Mouse (Mus musculus) liver, adult (tissue): ENCODE results near the gene Kcnh2.

Source experiments
- GATA4 ChIP-seq: IDR thresholded peaks from 2 replicates; pipeline ENCODE4 v1.6.1; 2014; ENCODE audit warnings: mild to moderate bottlenecking, low read length; ENCODE audit not compliant: insufficient replicate concordance

Gene Kcnh2

GRCm38 (mm10) chr5:24342205-24342963 lies 9.0 kb downstream of the Kcnh2 start:
- no peak for TF ChIP-seq GATA4

GRCm38 (mm10) chr5:24337821-24338220 lies 13.6 kb downstream of the Kcnh2 start:
- TF ChIP-seq GATA4, result no peak

DNA sequence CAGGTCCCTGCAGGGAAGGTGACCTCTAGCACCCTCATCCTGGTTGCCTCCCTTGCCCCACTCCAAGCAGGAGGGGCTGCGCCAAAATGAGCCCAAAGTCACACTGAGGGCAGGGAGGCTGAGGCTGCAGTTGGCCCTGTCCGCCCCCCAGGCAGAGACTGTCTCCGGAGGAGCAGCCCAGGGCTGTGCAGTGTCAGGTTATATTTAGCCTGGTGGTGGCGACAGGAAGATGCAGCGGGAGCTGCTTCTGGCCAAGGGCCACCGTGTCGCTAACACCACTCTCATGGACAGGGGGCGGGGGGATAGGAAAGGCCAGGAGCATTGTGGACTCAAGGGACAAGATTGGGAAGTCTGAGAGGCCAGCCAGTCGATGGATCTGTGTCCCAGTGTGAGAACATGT lies 14.0 kb downstream of the Kcnh2 start:
- no peak for TF ChIP-seq GATA4

DNA sequence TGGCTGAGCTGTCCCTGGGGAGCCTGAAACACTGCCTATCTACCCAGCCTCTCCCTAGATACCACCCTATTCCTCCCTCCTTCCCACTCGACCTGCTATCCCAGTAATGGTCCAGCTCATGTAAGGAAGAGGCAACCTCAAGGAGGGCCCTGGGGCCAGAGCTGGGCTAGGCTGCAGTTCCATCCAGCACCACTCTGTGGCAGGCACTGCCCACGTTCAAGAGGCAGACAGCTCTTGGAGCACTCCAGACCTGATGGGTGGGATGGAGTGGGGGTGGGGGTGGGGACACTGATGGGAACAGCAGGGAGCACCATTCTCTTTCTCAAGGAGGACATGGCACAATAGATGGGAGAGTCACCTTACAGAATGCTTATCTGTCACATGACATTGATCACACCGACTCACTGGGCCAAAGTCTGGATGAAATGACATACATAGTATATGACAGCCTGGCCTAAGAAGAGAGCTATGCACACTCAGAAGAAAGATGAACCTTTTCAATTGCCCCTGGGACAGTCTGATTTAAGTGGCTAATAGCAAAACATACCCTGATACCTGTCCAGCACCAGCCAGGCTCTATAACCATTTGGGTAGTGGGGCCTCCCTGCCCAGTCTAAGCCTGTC lies 15.4 kb downstream of the Kcnh2 start:
- TF ChIP-seq GATA4, result no peak

DNA sequence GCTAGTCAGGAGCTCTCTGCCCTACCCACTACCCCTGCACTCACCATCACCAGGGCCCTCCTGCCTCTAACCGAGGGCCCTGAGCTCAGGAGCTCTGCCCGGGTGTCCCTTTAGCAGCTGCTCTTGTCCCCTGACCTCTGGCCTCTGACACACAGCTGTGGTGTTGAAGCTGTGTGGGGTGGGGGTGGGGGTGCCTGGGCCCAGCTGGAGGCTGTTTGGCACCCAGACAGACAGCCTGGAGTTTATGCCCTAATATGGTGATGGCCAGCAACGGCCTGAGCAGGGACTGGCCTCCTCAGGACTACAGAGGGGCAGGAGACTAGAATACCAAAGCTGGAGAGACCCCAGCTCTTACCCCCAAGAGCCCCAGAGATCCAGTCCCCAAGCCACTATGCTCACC lies 16.7 kb downstream of the Kcnh2 start:
- no peak for TF ChIP-seq GATA4

- no peak for TF ChIP-seq GATA4
Measured at GRCm38 (mm10) chr5:24332401-24332800, 19.0 kb downstream of the Kcnh2 start.

DNA sequence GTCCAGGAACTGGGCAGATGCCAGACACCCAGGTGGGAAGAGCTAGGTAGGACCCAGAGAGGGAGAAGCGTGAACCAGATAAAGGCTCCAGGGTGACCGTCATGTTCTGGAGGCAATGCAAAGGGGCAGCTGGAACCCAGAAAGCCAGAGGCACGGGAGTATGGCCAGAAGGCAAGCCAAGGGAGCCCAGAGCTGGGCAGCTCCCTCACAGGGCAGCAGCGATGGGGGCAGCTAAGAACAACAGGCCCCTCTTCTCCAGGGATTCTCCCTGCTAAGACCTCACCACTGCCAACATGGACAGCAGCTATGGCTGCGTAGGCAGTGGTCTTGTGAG lies 21.5 kb downstream of the Kcnh2 start:
- TF ChIP-seq GATA4, result no peak

GRCm38 (mm10) chr5:24329212-24329964 lies 22.0 kb downstream of the Kcnh2 start:
- no peak for TF ChIP-seq GATA4

DNA sequence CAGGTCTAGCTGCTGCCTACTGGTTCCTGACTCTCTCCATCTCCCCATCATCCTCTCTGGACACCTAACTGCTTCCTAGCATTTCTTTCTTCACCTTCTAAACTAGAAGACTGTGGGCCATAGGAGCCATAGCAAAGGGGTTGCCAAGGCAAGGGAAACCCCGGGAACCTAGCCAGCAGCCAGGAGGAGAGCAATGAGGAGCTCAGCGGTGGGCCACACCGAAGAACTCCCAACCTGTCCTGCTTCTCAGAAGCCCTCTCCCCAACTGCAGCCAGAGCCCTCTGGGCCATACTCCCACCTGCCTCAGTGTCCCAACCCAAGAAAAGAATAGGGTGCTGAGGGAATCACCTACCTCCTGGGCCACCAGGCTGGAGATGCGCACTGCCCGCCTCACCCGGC lies 22.6 kb downstream of the Kcnh2 start:
- TF ChIP-seq GATA4, result no peak

GRCm38 (mm10) chr5:24326842-24327417 lies 24.5 kb downstream of the Kcnh2 start:
- no peak for TF ChIP-seq GATA4

DNA sequence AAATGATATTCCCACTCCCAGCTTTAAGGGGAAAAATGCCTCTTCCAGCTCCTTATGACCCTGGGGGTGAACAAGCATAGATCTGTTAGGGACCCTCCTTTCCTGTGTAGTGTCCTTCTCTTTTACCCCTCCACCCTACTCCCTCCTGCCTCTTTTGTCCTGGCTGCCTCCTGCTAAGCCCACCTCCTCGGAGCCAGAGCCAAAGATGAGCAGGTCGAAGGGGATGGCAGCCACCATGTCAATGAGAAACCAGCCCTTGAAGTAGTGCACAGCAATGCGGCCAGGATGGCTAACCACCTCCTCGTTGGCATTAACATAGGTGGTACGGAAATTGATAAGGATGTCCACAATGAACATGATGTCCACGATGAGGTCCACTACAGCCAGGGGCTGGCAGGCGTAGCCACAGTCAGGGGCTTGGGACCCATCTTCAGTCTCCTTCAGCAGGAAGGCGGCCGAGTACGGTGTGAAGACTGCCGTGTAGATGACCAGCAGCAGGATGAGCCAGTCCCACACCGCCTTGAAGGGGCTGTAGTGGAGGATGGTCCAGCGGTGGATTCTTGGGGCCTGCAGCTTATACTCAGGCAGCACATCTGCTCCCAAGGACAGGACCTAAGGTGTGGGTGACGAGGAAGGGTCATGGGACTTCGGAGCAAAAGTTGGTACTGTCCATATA lies 25.1 kb downstream of the Kcnh2 start:
- no peak for TF ChIP-seq GATA4

- no peak for TF ChIP-seq GATA4
Measured at GRCm38 (mm10) chr5:24325251-24325650, 26.2 kb downstream of the Kcnh2 start.

- TF ChIP-seq GATA4, result no peak
Measured at GRCm38 (mm10) chr5:24321711-24322682, 29.4 kb downstream of the Kcnh2 start.

GRCm38 (mm10) chr5:24320894-24321293 lies 30.5 kb downstream of the Kcnh2 start:
- no peak for TF ChIP-seq GATA4
